Mouse (Mus musculus) thymus, postnatal 36 days (tissue): Measurements from ENCODE around the gene Kpna3.
"Not testable (repeated sequence)": the region's sequence is repeated elsewhere in the genome, so short reads cannot be mapped to it uniquely, and the experiment has no call there.

Experiments used
- DNase-seq, 2 experiments: peaks; one replicate each; pipeline ENCODE4 v3.0.0; 2022; ENCODE audit warnings: mixed read lengths in 2 of 2

The Kpna3 gene

DNA sequence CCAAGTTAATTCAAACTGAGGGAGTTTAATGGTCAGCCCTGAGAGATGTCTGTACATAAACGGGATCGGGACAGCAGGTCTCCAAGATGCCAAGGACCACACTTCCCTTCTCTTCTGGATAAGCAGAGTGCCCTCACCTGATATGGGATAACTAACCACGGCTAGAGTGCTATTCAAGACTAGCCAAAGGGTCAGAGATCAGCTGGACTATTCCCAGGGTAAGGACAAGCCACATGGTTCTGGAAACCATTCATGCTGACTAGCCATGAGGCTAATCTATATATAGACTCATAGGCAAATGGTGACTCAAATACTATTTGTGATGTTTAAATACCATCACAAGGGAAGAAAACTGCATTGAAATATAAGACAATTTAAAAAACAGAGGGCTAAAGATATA is 49.1 kb downstream of the Kpna3 start:
- DNase-seq: no peak

GRCm38 (mm10) chr14:61367290-61367689 is 72.4 kb downstream of the Kpna3 start:
- DNase-seq: no peak

- DNase-seq: no peak
Observed at GRCm38 (mm10) chr14:61364656-61365055, 75.0 kb downstream of the Kpna3 start.

GRCm38 (mm10) chr14:61363734-61364133 is 75.9 kb downstream of the Kpna3 start:
- DNase-seq: no peak

DNA sequence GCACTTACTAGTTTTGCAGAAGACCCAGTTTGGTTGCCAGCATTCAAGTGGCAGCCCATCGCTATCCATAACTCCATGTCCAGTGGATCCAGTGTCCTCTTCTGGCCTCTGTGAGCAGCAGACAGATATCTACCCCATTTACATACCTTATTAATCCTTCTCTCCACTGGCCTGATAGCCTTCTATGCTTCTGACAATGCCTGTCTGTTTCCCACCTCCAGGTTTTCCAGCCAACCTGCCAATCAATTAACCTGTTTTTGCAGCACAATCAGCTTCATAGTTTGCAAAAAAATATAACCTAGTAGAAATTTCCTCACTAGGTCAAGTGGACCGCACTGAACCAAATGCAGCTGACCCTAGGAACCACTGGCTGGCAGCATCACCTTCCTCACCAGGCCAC is 77.4 kb downstream of the Kpna3 start:
- DNase-seq: no peak

DNA sequence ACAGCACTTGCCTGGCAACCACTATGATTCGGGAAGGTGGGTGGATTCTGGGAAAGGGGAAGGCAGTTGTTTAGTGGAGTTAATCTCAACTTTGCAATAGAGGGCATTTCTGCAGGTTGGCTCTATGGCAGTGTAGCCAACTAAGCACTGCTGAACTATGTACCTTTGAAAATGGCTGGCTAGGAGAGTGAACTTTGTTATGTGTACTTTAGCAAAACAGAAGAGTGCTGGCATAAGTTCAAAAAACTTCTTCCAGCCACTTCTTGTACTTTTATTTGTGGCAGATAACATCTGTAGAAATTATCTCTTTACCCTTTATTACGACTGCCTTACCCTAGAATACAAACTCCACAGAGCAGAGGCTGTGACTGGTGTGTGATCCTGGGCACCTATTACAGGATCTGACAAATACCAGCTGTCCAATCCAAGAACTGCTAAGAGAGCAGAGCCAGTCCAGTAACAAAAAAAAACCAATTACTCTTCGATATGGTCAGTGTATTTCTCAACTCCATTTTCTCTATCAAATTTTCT is 78.6 kb downstream of the Kpna3 start:
- no peak for DNase-seq

- DNase-seq: peak; percentile 89
Observed at GRCm38 (mm10) chr14:61360131-61360980, 79.3 kb downstream of the Kpna3 start, which contains the start of gene Ebpl. Gene Ebpl (minus strand): TSS chr14:61360439.

- no peak for DNase-seq
Observed at GRCm38 (mm10) chr14:61354251-61355235, 85.1 kb downstream of the Kpna3 start.

GRCm38 (mm10) chr14:61350808-61351207 is 88.9 kb downstream of the Kpna3 start:
- no peak for DNase-seq

- no peak for DNase-seq
Observed at GRCm38 (mm10) chr14:61349876-61350275, 89.8 kb downstream of the Kpna3 start.

GRCm38 (mm10) chr14:61346827-61347698 is 92.6 kb downstream of the Kpna3 start:
- DNase-seq: no peak

DNA sequence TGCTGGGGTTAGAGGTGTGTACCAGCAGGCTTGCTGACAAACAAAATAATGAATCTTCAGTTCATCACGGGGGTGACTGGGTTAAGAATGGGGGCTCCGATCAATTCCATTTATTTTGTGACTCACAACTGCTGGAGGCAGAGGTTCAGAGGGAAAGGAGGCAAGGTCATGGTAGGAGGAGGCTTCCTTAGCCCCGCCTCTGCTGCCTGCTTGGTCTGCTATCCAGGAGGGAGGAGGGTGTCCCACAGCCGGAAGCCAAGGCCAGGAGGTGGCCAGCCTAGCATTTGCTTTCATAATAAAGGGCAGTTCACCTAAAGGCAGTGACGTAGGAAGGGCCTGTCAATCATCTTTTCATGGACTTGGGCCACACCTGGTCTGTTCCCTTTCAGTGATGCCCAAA is 95.1 kb downstream of the Kpna3 start:
- no peak for DNase-seq

DNA sequence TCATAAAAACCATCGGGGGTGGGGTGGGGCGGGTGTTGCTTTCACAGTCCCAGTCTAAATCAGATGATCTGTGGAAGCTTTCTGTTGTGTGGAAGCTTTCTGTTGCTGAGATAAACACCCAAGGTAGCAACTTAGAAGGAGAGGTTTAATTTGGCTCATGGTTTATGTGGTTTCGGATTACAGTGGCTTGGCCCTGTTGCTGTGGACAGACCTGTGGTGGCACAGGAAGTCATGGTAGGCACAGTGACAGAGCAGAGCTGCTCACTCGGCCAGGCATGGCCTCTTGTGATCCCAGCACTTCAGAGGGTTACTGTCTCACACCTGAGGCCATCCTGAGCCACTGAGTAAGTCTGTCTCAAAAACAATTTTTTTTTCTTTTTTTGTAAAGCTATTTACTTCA is 100.3 kb downstream of the Kpna3 start:
- no peak for DNase-seq

DNA sequence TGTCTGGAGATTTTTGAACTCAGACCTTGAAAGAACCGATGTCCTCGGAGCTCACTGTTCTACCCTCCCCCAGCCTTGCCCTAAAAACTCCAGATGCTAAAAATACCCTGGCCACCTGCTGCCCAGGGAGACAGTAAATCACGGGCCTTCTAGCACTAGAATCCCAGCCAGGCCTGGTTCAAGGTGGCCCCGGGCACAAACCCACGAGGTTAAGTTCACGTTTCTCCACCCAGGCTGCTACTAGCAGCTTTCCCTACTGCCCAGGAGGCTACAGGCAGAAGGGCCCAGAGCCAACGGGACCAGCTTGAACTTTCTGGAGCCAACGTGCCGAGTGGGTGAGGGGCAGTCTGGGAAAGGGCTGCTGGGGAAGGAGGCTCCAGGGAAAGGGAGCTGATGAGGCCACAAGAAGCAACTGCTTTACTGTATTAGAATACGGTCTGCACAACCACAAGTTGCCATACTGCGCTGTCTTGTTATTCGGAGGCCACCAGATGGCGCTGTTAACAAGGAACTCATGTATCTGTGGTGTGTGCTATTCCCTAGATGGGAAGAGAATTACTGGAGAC is 108.6 kb downstream of the Kpna3 start:
- DNase-seq: peak; percentile 60 to 72

DNA sequence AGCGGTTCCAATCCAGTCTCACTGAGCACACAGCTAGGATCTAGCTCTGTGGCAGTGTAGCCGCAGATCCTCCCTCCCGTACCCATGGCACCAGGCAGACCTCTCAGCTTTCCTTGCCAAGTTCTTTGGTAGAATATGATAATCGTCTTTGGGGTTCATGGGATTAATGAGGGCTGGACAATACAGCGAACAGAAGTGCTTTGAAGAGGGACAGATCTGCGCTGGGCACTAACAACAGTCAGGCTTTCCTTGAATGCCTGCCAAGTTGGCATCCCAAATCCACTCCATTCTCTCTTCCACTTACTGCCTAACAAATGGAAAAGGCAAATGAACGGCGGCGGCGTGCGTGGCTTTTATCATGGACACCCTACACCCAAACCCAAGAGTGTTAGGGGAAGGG is 109.1 kb downstream of the Kpna3 start:
- no peak for DNase-seq

- DNase-seq: peak; percentile 67 to 80
Observed at GRCm38 (mm10) chr14:61327618-61328450, 111.8 kb downstream of the Kpna3 start.

- DNase-seq: not testable (repeated sequence)
Observed at GRCm38 (mm10) chr14:61327007-61327406, 112.7 kb downstream of the Kpna3 start.

DNA sequence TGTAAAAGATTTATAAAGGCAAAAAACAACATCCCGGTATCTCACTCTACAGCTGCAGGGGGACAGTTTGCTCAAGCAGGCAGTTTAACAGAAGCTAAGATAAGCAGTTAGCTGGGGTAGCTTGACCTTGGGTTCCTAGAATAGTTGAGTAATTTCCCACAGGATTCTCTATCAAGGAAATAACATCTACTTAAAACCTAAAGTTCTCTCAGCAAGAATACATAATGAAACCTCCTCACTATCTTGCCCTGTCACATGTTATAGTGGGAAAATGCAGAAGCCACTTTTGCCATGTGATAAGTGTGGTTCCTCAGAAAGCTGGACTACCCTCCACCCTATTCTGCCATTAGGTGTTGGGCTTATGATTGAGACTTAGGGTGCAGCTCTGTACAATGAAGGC is 116.9 kb downstream of the Kpna3 start:
- no peak for DNase-seq

DNA sequence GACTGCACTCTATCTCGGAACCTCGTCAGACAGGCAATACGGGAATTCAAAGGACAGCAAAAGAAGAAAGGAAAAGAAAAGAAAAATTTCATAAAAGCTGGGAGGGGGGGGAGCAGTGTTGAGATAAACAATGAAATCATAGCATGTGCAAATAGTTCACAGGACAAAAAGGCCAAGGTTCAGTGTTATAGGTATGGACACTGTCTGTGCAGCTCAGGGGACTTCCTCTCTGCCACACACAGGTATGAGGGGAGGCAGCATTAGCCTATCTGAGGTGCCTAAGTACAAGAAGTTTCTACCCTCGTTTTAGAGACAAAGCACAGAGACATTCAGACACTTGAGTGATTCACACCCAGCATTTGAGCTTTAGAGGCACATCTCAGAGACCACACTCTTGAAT is 118.5 kb downstream of the Kpna3 start:
- DNase-seq: no peak

- no peak for DNase-seq
Observed at GRCm38 (mm10) chr14:61320765-61321164, 118.9 kb downstream of the Kpna3 start.

DNA sequence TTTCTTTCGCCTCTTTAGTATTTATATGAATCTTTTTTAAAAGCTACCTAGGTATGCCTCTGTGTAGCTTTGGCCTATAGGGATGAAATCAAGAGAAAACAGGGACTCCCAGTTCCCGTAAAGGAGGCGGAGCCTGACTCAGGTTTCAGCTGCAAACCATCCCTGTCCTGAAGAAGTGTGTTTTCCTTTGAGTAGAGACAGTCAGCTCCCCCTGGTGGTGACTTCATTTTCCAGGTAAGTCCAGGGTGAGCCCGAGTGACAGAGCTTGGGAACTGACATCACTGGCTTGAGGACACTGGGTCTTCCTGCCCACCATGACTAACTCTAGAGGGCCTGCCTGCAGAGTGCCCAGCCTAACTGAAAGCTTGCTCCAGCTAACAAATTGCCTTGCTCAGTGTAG is 122.8 kb downstream of the Kpna3 start:
- peak; percentile 41 to 48 for DNase-seq
